Mouse (Mus musculus) forebrain, embryonic 11.5 days (tissue): Measurements from ENCODE around the gene Rnf5. TPM values are rescaled to one million over a fixed set of nuclear protein-coding genes. Genes with fewer than 3 reads are reported as not detected.

Source experiments
- ATAC-seq: fragments of 200-750 bp; cut with Nextera tagmentation; replicated peaks from 2 replicates; pipeline ENCODE4 v1.8.0; 2017; ENCODE audit warnings: moderate TSS enrichment; ENCODE audit not compliant: low FRiP score
- DNase-seq: peaks from one replicate; pipeline ENCODE4 v3.0.0-alpha.2; 2017; ENCODE audit warnings: low spot score
- H3K27ac ChIP-seq: fragments of 300-500 bp; sonication (generic); 2 replicates; pipeline ENCODE4 v1.5.1; 2014; ENCODE audit warnings: low read depth, low read length
- H3K27me3 ChIP-seq: fragments of 300-500 bp; sonication (generic); 2 replicates; pipeline ENCODE4 v1.6.1; 2014; ENCODE audit warnings: mild to moderate bottlenecking, low read length, mixed read lengths; ENCODE audit not compliant: control insufficient read depth, insufficient read depth
- H3K36me3 ChIP-seq: fragments of 300-500 bp; sonication (generic); 2 replicates; pipeline ENCODE4 v1.6.1; 2014; ENCODE audit warnings: mild to moderate bottlenecking, low read length, moderate library complexity, mixed read lengths; ENCODE audit not compliant: control insufficient read depth, insufficient read depth
- H3K4me1 ChIP-seq: fragments of 300-500 bp; sonication (generic); replicated peaks from 2 replicates; pipeline ENCODE4 v1.6.1; 2014; ENCODE audit warnings: low read length, mixed read lengths; ENCODE audit not compliant: control insufficient read depth, insufficient read depth
- H3K4me2 ChIP-seq: fragments of 300-500 bp; sonication (generic); 2 replicates; pipeline ENCODE4 v1.6.1; 2014; ENCODE audit warnings: low read depth, mild to moderate bottlenecking, low read length, moderate library complexity, mixed read lengths; ENCODE audit not compliant: severe bottlenecking
- H3K4me3 ChIP-seq: fragments of 300-500 bp; sonication (generic); 2 replicates; pipeline ENCODE4 v1.5.1; 2014; ENCODE audit warnings: low read depth, low read length
- H3K9ac ChIP-seq: fragments of 300-500 bp; sonication (generic); 2 replicates; pipeline ENCODE4 v1.6.1; 2014; ENCODE audit warnings: low read length
- H3K9me3 ChIP-seq: fragments of 300-500 bp; sonication (generic); 2 replicates; pipeline ENCODE4 v1.6.1; 2016; ENCODE audit warnings: low read length, mixed read lengths; ENCODE audit not compliant: control insufficient read depth
- WGBS: fragments of 180-500 bp; shearing (Covaris S2); extraction: QIAGEN DNeasy Blood & Tissue Kit; methylation state at CpG from one replicate; pipeline ENCODE4 v1.1.7; 2014; 5-methylcytosine and 5-hydroxymethylcytosine counted together
- polyA plus RNA-seq: library from polyadenylated mRNA; unstranded; fragments of >200 nt; fragmentation: Nextera tagmentation; extraction: Ambion mirVana; gene quantifications from 2 replicates; pipeline ENCODE4 v1.2.1, GENCODE M21; 2014

Rnf5 gene
- polyA plus RNA-seq, 1 experiment from 2014 or later, result 158 TPM

GRCm38 (mm10) chr17:34578070-34578469, 25.4 kb downstream of the Rnf5 start:
- Histone ChIP-seq H3K36me3 (no peaks in the 10 kb centered on the region), H3K4me3 (no peak overlapping the region), H3K27ac (no peak overlapping the region), H3K9me3 (no peaks in the 10 kb centered on the region), H3K4me2 (no peak overlapping the region), H3K4me1 (no peaks in the 10 kb centered on the region), H3K27me3 (no peaks in the 10 kb centered on the region), H3K9ac (no peak overlapping the region)
- DNase-seq, result no peak
- 89% methylated on average over 3 of the region's 3 CpGs for WGBS
- no peak for ATAC-seq

GRCm38 (mm10) chr17:34576577-34576976, 26.9 kb downstream of the Rnf5 start:
- no peak for DNase-seq
- no peak for ATAC-seq
- WGBS, result 82% methylated on average over 5 of the region's 5 CpGs
- H3K27ac ChIP-seq, result no peak overlapping the region
- no peak overlapping the region for H3K4me2 ChIP-seq
- H3K4me3 ChIP-seq, result no peak overlapping the region
- no peaks in the 10 kb centered on the region for H3K9me3 ChIP-seq
- no peaks in the 10 kb centered on the region for H3K27me3 ChIP-seq
- no peaks in the 10 kb centered on the region for H3K4me1 ChIP-seq
- no peaks in the 10 kb centered on the region for H3K36me3 ChIP-seq
- no peak overlapping the region for H3K9ac ChIP-seq

GRCm38 (mm10) chr17:34572361-34572760, 31.1 kb downstream of the Rnf5 start:
- Histone ChIP-seq H3K4me3 (no peak overlapping the region), H3K9ac (no peak overlapping the region), H3K27me3 (no peaks in the 10 kb centered on the region), H3K9me3 (no peaks in the 10 kb centered on the region), H3K36me3 (no peaks in the 10 kb centered on the region), H3K27ac (no peak overlapping the region), H3K4me1 (no peaks in the 10 kb centered on the region), H3K4me2 (no peak overlapping the region)
- DNase-seq (no peak), ATAC-seq (no peak)
- 11% methylated on average over 15 of the region's 15 CpGs for WGBS

- Histone ChIP-seq H3K4me3 (no peak overlapping the region), H3K4me2 (no peak overlapping the region), H3K27ac (no peak overlapping the region), H3K36me3 (no peaks in the 10 kb centered on the region), H3K9ac (no peak overlapping the region), H3K9me3 (no peaks in the 10 kb centered on the region), H3K4me1 (no peaks in the 10 kb centered on the region), H3K27me3 (no peaks in the 10 kb centered on the region)
- ATAC-seq (no peak), DNase-seq (no peak)
- 14% methylated on average over 5 of the region's 5 CpGs for WGBS
Measured at GRCm38 (mm10) chr17:34571875-34572274, 31.6 kb downstream of the Rnf5 start.

- no peaks in the 10 kb centered on the region for H3K27me3 ChIP-seq
- no peak overlapping the region for H3K27ac ChIP-seq
- WGBS, result 57% methylated on average over 4 of the region's 4 CpGs
- H3K9me3 ChIP-seq, result no peaks in the 10 kb centered on the region; the same call in 1 of the 2 replicates
- no peak overlapping the region for H3K4me2 ChIP-seq
- ATAC-seq, result no peak
- no peaks in the 10 kb centered on the region for H3K4me1 ChIP-seq
- DNase-seq, result no peak
- no peak overlapping the region for H3K4me3 ChIP-seq
- H3K9ac ChIP-seq, result no peak overlapping the region
- no peaks in the 10 kb centered on the region for H3K36me3 ChIP-seq
Measured at GRCm38 (mm10) chr17:34569919-34570318, 33.6 kb downstream of the Rnf5 start.

GRCm38 (mm10) chr17:34568421-34568820, 35.1 kb downstream of the Rnf5 start:
- Histone ChIP-seq H3K27ac (no peak overlapping the region), H3K4me3 (no peak overlapping the region), H3K27me3 (no peaks in the 10 kb centered on the region), H3K4me2 (no peak overlapping the region), H3K9ac (no peak overlapping the region), H3K4me1 (no peaks in the 10 kb centered on the region), H3K36me3 (no peaks in the 10 kb centered on the region), H3K9me3 (no peaks in the 10 kb centered on the region; the same call in 1 of the 2 replicates)
- DNase-seq (no peak), ATAC-seq (no peak)
- 80% methylated on average over 13 of the region's 13 CpGs for WGBS

GRCm38 (mm10) chr17:34567311-34567710, 36.2 kb downstream of the Rnf5 start:
- ATAC-seq (no peak), DNase-seq (no peak)
- Histone ChIP-seq H3K4me1 (no peaks in the 10 kb centered on the region), H3K36me3 (no peaks in the 10 kb centered on the region), H3K9ac (no peak overlapping the region), H3K4me3 (no peak overlapping the region), H3K27me3 (no peaks in the 10 kb centered on the region), H3K9me3 (no peaks in the 10 kb centered on the region; the same call in 1 of the 2 replicates), H3K4me2 (no peak overlapping the region), H3K27ac (no peak overlapping the region)
- WGBS, result 69% methylated on average over 9 of the region's 9 CpGs

GRCm38 (mm10) chr17:34564796-34565195, 38.7 kb downstream of the Rnf5 start:
- no peaks in the 10 kb centered on the region for H3K4me1 ChIP-seq
- no peaks in the 10 kb centered on the region for H3K36me3 ChIP-seq
- no peak overlapping the region for H3K9ac ChIP-seq
- ATAC-seq (no peak), DNase-seq (no peak)
- no peak overlapping the region for H3K27ac ChIP-seq
- 54% methylated on average over 3 of the region's 3 CpGs for WGBS
- H3K27me3 ChIP-seq, result no peaks in the 10 kb centered on the region
- no peak overlapping the region for H3K4me3 ChIP-seq
- no peak overlapping the region for H3K4me2 ChIP-seq
- no peaks in the 10 kb centered on the region; the same call in 1 of the 2 replicates for H3K9me3 ChIP-seq

GRCm38 (mm10) chr17:34564003-34564421, 39.5 kb downstream of the Rnf5 start, which contains the start of gene Notch4:
Gene Notch4, plus strand, starts transcription at chr17:34564268.
- Histone ChIP-seq H3K9ac (no peak within 1 kb of the TSS), H3K36me3 (no peaks in the 10 kb centered on the region), H3K27me3 (no peaks in the 10 kb centered on the region), H3K4me2 (no peak within 1 kb of the TSS), H3K4me1 (no peaks in the 10 kb centered on the region), H3K9me3 (no peaks in the 10 kb centered on the region; the same call in 1 of the 2 replicates), H3K4me3 (no peak within 1 kb of the TSS), H3K27ac (no peak within 1 kb of the TSS)
- no peak for DNase-seq
- 15% methylated on average over 6 of the region's 6 CpGs for WGBS
- ATAC-seq, result no peak
